ENCODE assay signal across 27 mouse cellular contexts in genomic region chr2:171690781-171691180, GRCm38 (mm10).
DNase-seq lines count a peak whose midpoint lies in the region; ATAC-seq and TF ChIP-seq lines count a peak whose summit lies in the region.
"Had no signal": no experiment of that assay in that cellular context is flagged by ENCODE, and none has a peak within 500 bp of the region (broad histone marks: within the 10 kb centered on the region; RNA-seq: fewer than 3 reads in every experiment).

No protein-coding gene starts in this region.

- 0 out of 2 replicates have a peak overlapping the region, but pooled peaks have one; percentile 11 for H3K27ac ChIP-seq in heart, embryonic 10.5 days
- no peak overlapping the region for H3K27ac ChIP-seq in lung, embryonic 14.5 days (ENCODE audit: low read depth)
- H3K27ac ChIP-seq: gastrocnemius, adult 2 months; heart, adult 2 months; hindbrain, postnatal 0 days; intestine, embryonic 15.5 days; limb, embryonic 12.5 days; liver, embryonic 15.5 days; midbrain, embryonic 10.5 days; midbrain, embryonic 15.5 days; neural tube, embryonic 15.5 days had no signal

- intact Hi-C loops in heart, postnatal 14 days (cut with DNase I) = no loop called here

- no peak for TF ChIP-seq CTCF in lung, embryonic 14.5 days (IDR thresholded peaks at IDR 0.05; ENCODE audit: low read depth)

- no peaks in the 10 kb centered on the region for H3K36me3 ChIP-seq in heart, embryonic 10.5 days
- no peaks in the 10 kb centered on the region for H3K36me3 ChIP-seq in lung, embryonic 14.5 days (ENCODE audit: insufficient read depth)
- H3K36me3 ChIP-seq: intestine, embryonic 15.5 days; limb, embryonic 12.5 days; liver, embryonic 15.5 days; midbrain, embryonic 10.5 days; midbrain, embryonic 15.5 days; neural tube, embryonic 15.5 days had no signal

- no peaks in the 10 kb centered on the region for H3K9me3 ChIP-seq in heart, embryonic 10.5 days
- no peaks in the 10 kb centered on the region for H3K9me3 ChIP-seq in lung, embryonic 14.5 days (ENCODE audit: low read depth, low read length)
- H3K9me3 ChIP-seq: intestine, embryonic 15.5 days; limb, embryonic 12.5 days; liver, embryonic 15.5 days; midbrain, embryonic 10.5 days; midbrain, embryonic 15.5 days; neural tube, embryonic 15.5 days had no signal

- no peak for DNase-seq in heart, embryonic 10.5 days (ENCODE audit: low spot score)
- no peak for DNase-seq in heart, postnatal 14 days
- peak; percentile 6 for DNase-seq in R1 (ENCODE audit: low read depth, low spot score)
- DNase-seq in lung, embryonic 14.5 days = peak; percentile 19
- DNase-seq in lung, postnatal 25 days (ENCODE audit: low spot score) = peak; percentile 3
- no peak for DNase-seq in right cerebral cortex, postnatal 36 days (ENCODE audit: low spot score in 2 of 2)
- DNase-seq: adrenal gland, adult 8-10 months; cerebellum, adult 8-10 months; cerebellum, postnatal 25 days; gastrocnemius, adult 2 months; gastrocnemius, postnatal 36 days; heart, adult 2 months; kidney, adult 2 months; layer of hippocampus, adult 9-11 months; retina, postnatal 1 day; right cerebral cortex, postnatal 25 days had no signal

- H3K9ac ChIP-seq in lung, embryonic 14.5 days = no peak overlapping the region
- H3K9ac ChIP-seq: intestine, embryonic 15.5 days; limb, embryonic 12.5 days; liver, embryonic 15.5 days; midbrain, embryonic 15.5 days; neural tube, embryonic 15.5 days had no signal

- H3K4me2 ChIP-seq in lung, embryonic 14.5 days = no peak overlapping the region
- H3K4me2 ChIP-seq: intestine, embryonic 15.5 days; limb, embryonic 12.5 days; liver, embryonic 15.5 days; midbrain, embryonic 15.5 days; neural tube, embryonic 15.5 days had no signal

- 27% methylated on average over 4 of the region's 4 CpGs for WGBS in heart, embryonic 10.5 days
- WGBS in lung, embryonic 14.5 days = 31% methylated on average over 4 of the region's 4 CpGs

- H3K27me3 ChIP-seq in heart, embryonic 10.5 days (ENCODE audit: insufficient read depth, poor library complexity, severe bottlenecking) = no peaks in the 10 kb centered on the region
- no peaks in the 10 kb centered on the region for H3K27me3 ChIP-seq in lung, embryonic 14.5 days (ENCODE audit: insufficient read depth, low read length)
- H3K27me3 ChIP-seq: intestine, embryonic 15.5 days; limb, embryonic 12.5 days; liver, embryonic 15.5 days; midbrain, embryonic 15.5 days; neural tube, embryonic 15.5 days had no signal

- peak; percentile 67; the same call in 1 of the 2 replicates for ATAC-seq in lung, embryonic 14.5 days (ENCODE audit: insufficient read depth)
- ATAC-seq in cerebellum, adult (ENCODE audit: insufficient number of reproducible peaks, low FRiP score, low TSS enrichment) = no peak
- ATAC-seq: CD4-positive, CD25-positive, alpha-beta regulatory T cell, adult 4 months; forebrain, embryonic 16.5 days; hindbrain, postnatal 0 days; intestine, embryonic 15.5 days; midbrain, embryonic 15.5 days had no signal

- H3K4me1 ChIP-seq in heart, embryonic 10.5 days = peaks cover 18% of the 10 kb centered on the region
- H3K4me1 ChIP-seq in lung, embryonic 14.5 days (ENCODE audit: insufficient read depth) = no peaks in the 10 kb centered on the region
- H3K4me1 ChIP-seq: intestine, embryonic 15.5 days; liver, embryonic 15.5 days; midbrain, embryonic 15.5 days had no signal

- no peak overlapping the region for H3K4me3 ChIP-seq in heart, embryonic 10.5 days
- no peak overlapping the region for H3K4me3 ChIP-seq in lung, embryonic 14.5 days (ENCODE audit: low read depth, low read length)
- H3K4me3 ChIP-seq: erythroblast, embryonic 14.5 days; gastrocnemius, adult 2 months; heart, adult 2 months; intestine, embryonic 15.5 days; limb, embryonic 12.5 days; liver, embryonic 15.5 days; midbrain, embryonic 10.5 days; midbrain, embryonic 15.5 days; neural tube, embryonic 15.5 days had no signal

Comparison
In these comparisons a context has a peak if more than half of its experiments do, and no peak if none do; other contexts are left out.
1. DNase-seq: peak in R1 (single experiment), lung, embryonic 14.5 days (single experiment) and lung, postnatal 25 days (single experiment); none in heart, embryonic 10.5 days (single experiment), heart, postnatal 14 days (0 of 2) and right cerebral cortex, postnatal 36 days (0 of 2).